Mouse (Mus musculus): ENCODE measurements at regions not wholly inside any gene's neighbourhood (a gene's known extent, or its start where the extent isn't known, plus 50 kb on each side); places are given as distances from the start of the nearest gene placed in this dataset.

GRCm38 (mm10) chr9:59232682-59233081 lies 58.7 kb upstream of the Adpgk start:
- DNase-seq (ENCODE audit: low spot score in 2 of 2) = no peak

DNA sequence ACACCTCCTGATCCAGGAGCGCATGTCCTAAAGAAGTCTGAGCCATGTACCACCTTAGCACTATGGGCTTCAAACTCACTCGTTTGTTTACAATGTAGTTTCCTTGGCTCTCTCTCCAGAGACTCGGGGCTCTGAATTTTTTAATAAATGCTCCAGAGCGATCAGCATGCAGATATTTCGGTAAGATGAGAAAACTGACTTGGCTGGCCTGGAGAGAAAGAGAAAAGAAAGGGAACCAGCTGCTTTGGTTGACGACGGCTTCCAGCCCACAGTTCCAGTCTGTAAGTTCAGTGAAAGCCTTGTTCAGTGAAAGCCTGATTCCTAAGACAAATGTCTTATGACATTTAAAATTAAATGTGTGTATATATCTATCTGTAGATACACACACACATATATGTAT lies 59.4 kb upstream of the Adpgk start:
- DNase-seq (ENCODE audit: low spot score in 2 of 2) = no peak

DNA sequence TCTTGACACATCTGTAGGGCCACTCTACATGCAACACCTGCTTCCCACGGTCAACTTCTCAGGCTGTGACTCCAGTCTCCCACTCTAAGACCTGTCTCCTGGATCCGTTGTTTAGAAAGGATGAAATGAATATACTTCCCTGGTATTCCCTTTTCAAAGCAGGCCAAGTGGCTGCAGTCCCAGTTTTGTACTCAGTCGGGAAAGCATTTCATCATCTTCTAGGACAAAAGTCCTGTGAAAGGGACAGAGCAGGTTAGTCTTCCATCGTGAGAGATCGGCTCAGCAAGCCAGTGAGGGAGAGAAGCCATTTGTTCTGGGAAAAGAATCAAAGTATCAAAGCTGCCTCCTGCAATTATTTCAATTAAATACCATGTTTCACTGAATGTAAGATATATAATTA lies 60.2 kb upstream of the Adpgk start:
- DNase-seq (ENCODE audit: low spot score in 2 of 2) = no peak

GRCm38 (mm10) chr9:59230161-59230560 lies 61.2 kb upstream of the Adpgk start:
- no peak for DNase-seq (ENCODE audit: low spot score in 2 of 2)

- DNase-seq (ENCODE audit: low spot score in 2 of 2) = no peak
Observed at GRCm38 (mm10) chr9:59227948-59228347, 63.4 kb upstream of the Adpgk start.

DNA sequence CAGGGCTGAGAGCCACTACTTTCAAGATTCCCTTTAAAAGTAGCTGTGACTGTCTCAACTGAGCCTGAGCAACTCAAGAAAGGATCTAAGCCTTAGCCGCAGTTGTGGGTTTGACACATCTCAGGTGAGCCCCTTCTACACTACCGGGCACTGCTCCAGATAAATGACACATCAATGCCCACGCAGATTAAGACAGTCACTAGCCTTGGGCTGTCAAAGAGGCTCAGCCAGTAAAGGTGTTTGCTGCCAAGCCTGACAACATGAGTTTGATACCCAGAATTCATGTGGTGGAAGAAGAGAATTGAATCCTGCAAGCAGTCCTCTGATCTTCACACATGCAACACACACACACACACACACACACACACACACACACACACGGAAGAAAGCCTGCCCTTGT lies 65.0 kb upstream of the Adpgk start:
- no peak for DNase-seq (ENCODE audit: low spot score in 2 of 2)

GRCm38 (mm10) chr9:59219277-59219676 lies 72.1 kb upstream of the Adpgk start:
- DNase-seq (ENCODE audit: low spot score in 2 of 2) = no peak

- no peak for DNase-seq (ENCODE audit: low spot score in 2 of 2)
Observed at GRCm38 (mm10) chr9:59202654-59203514, 88.5 kb upstream of the Adpgk start.

DNA sequence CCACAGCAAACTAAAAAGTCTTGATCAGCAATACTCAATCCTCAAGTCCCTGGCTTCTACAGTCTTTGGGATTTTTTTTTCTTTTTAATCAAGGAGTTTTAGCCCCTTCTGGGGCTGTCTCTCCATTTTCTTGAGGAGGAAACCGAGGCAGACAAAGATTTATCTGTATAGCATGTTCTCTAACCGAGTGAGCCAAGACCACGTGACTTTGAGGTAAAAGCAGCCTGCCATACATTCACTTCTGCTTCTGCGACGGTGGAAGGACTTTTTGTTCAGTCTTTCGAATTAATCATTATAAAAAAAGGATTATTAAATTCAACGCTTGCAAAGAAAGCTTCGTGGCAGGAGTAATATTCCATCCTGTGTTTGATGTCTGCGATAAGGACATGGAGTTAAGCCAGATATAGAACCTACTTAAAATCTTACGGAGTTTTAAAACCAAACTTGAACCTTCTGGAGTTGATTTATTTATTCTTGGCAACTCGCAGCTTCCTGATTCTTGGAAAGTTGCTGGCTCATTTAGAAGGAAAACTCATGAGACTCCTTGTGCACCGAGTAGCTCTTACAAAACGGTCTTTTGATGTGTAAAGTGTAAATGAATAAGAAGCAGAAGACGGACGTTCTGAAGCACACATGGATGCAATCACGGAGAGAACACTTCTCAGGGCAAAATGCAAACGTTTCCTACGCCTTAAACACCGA lies 91.7 kb upstream of the Adpgk start:
- no peak for DNase-seq (ENCODE audit: low spot score in 2 of 2)

- DNase-seq (ENCODE audit: low spot score in 2 of 2) = no peak
Observed at GRCm38 (mm10) chr9:59198221-59198875, 93.0 kb upstream of the Adpgk start.

GRCm38 (mm10) chr9:59197506-59197905 lies 93.9 kb upstream of the Adpgk start:
- no peak for DNase-seq (ENCODE audit: low spot score in 2 of 2)

DNA sequence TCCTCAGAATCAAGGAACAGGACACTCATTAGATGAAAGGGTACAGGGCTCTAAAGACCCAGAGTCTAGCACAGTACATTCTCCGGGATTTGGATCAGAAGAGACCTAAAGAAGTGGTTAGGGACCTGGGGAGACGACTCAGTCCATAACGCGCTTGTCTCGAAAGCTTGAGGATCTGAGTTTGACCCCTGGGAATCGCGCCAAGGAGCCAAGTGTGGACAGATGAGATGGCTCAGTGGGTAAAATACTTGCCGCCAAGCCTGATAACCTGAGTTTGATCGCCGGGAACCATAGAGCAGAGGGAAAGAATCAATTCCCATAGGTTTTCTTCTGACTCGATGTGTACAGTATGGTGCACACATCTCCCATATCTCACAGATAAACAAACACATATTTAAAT lies 97.4 kb upstream of the Adpgk start:
- DNase-seq (ENCODE audit: low spot score in 2 of 2) = no peak

DNA sequence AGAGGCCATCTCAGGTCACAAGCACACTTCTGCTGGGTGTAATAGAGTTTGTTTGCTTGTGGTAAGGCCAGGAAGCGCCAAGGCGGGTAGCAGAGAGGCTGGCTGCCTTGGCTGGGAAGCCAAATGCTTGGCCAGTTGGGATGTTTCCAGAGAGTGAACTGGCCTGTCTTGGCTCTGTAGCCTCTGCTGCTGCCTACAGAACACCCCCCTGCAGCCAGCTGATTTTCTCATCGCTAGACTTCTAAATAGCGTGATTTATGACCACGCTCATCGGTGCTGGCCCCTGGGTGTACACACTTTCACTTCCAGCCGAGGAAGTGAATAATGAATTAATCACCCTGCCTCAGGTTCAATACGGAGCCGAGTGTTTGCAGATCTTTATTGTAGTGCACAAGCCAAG lies 102.2 kb upstream of the Adpgk start:
- DNase-seq (ENCODE audit: low spot score in 2 of 2) = peak in 1 of 2 experiments; percentile 21

DNA sequence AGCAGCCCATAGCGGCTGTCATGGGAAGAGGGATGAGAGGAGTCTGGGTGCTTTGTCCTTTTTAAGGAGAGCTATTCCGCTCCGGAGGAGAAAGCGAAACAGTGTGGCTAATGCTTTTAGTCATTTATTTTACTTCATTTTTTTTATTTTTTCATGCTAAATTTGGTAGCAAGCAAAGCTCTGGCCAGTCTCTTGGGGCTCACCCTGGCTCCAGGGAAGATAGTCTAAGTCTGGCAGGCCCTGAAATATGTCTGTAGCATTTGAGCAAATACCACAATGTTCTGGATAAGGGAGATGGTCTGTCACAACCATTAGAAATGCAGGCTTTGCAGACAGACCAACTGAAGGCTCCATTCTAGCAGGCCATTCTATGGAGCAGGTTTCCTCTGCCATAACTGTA lies 102.9 kb upstream of the Adpgk start:
- no peak for DNase-seq (ENCODE audit: low spot score in 2 of 2)

GRCm38 (mm10) chr9:59186326-59186725 lies 105.0 kb upstream of the Adpgk start:
- no peak for DNase-seq (ENCODE audit: low spot score in 2 of 2)

DNA sequence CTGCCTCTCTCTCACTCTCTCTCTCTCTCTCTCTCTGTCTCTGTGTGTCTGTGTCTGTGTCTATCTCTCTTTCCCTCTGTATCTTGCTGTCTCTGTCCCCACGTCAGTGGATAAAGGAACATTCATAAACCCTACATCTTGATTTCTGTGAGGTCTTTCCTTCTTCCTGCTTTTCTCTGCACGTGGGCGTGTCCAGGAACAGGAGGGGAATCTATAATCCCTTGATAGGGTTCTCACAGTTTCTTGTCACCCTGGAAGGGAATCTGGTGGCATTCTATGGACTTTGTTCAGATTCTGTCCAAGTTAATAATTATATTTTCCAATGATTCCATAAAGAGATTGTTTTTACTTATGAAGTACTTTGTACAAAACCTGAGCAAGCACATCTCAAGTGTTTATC lies 107.3 kb upstream of the Adpgk start:
- no peak for DNase-seq (ENCODE audit: low spot score in 2 of 2)

DNA sequence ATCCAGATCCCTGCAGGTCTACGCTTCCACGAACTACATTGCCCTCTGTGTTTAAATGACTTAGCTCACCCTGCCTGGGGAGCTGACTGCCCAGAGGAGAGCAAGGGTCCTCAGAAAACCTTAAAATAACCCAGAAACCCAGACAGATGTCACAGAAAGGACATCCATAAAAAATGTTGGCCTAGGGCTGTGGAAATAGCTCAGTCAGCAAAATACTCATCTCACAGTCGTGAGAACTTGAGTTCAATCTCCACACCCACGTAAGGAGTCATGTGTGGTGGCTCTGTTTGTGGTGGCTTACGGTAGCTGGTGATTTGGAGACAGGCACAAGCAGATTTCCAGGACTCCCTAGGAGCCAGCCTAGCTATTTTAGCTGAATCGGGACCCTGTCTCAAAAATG lies 108.5 kb upstream of the Adpgk start:
- DNase-seq (ENCODE audit: low spot score in 2 of 2) = no peak

DNA sequence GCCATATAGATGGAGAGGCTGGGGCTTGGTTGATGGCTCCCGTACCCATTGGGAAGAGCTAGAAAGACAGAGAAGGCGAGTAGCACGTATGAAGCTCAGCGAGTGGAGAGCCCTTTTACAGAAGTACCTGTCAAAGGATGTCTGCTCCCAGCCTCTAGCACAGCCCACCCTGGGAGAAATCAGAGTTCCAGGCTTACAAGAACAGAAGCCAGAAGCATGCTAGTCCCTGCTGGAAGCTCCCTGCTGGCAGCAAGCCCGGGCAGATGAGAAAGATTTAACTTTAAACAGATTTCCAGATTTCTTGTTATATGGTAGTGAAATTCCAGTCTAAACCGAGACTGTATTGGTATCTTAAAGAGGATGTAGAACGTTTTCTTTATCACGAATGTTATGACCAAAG lies 108.9 kb upstream of the Adpgk start:
- DNase-seq (ENCODE audit: low spot score in 2 of 2) = no peak

DNA sequence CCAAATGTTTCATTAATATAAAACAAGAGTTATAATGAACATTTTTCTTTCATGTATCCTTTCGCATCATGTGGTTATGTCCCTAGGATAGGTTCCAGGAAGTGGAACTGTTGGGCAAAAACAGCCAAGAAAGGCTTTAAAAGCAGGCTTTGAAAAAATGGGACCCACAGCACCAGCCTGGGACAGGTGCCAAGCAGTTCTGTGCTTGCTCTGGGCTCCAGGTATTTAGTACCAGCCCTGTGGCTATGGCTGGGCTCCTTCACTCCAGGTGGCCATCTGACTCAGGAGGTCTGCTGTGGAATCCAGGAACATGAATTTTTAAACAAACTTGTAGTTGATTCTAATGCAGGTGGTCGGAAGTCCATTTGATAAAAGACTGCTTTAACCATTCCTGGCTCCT lies 119.8 kb upstream of the Adpgk start:
- no peak for DNase-seq (ENCODE audit: low spot score in 2 of 2)

DNA sequence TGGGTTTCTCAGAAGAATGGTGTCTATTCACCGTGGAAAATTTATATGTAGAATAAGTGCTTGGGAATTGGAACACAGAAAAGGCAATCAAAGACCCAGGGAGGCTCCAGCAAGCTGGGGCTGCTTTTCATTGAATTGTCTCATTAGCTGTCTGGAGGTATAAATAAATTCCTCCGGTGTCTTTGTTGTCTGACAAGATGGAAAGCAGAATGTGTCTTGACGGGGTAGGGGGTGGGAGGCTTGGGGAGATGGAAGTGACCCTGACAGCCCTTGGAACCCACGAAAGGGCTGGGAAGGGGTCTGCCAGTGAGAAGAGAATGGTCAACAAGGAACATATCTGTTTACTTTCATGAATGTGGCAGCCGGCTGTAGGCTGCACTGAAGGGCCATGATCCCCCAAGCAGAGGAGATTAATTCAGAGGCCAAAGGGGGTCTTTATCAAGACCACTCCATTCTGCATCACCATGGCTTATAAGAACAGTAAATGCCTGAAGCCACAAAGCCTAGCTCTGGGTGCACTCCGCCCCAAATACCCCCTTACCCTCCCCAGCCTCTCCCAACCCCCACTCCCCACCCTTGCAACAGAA lies 127.2 kb upstream of the Neo1 start:
- DNase-seq (ENCODE audit: low spot score in 2 of 2) = no peak

- DNase-seq (ENCODE audit: low spot score in 2 of 2) = no peak
Observed at GRCm38 (mm10) chr9:59162954-59163353, 126.7 kb upstream of the Neo1 start.

GRCm38 (mm10) chr9:59157663-59158062 lies 121.4 kb upstream of the Neo1 start:
- DNase-seq (ENCODE audit: low spot score in 2 of 2) = no peak

Data from urinary bladder, adult 18-20 months (tissue).